Mouse (Mus musculus) heart, postnatal 36 days (tissue): Measurements from ENCODE around the gene Ranbp1. TPM values are rescaled to one million over a fixed set of nuclear protein-coding genes. Genes with fewer than 3 reads are reported as not detected.
"Not testable (repeated sequence)": the region's sequence is repeated elsewhere in the genome, so short reads cannot be mapped to it uniquely, and the experiment has no call there.

Experiments used
- DNase-seq, 2 experiments: peaks; one replicate each; pipeline ENCODE4 v3.0.0; 2021 to 2022
- intact Hi-C: fragments of 180-260 bp; cut with DNase I; formaldehyde crosslinking; loops from one replicate; pipeline ENCODE4 v1.15.1; 2025
- microRNA-seq, 2 experiments: library from miRNA; unstranded; fragments of <30 nt; microRNA quantifications; one replicate each; pipeline ENCODE4 v1.2.0; 2021; ENCODE audit warnings: borderline number of aligned reads in 2 of 2
- total RNA-seq, 2 experiments: library from RNA; stranded (reverse); gene quantifications; 2 replicates each; pipeline ENCODE4 v1.2.3; 2021

Ranbp1 gene
- total RNA-seq, 2 experiments from 2014 or later: 34.5 to 42.1 TPM

GRCm38 (mm10) chr16:18210701-18211416 is 37.7 kb downstream of the Ranbp1 start:
- DNase-seq: peak; percentile 55 to 63
- intact Hi-C loops: loop anchor here (1.0 to 2.0 kb wide), 3 partner anchors 84 to 159 kb away; partner anchors contain the start of genes Dgcr6 and Rtn4r

- intact Hi-C loops: no loop called here
- DNase-seq: no peak
Measured at GRCm38 (mm10) chr16:18203430-18204091, 45.0 kb downstream of the Ranbp1 start.

GRCm38 (mm10) chr16:18202061-18202460 is 46.5 kb downstream of the Ranbp1 start:
- no peak for DNase-seq
- intact Hi-C loops: no loop called here

GRCm38 (mm10) chr16:18201620-18202019 is 46.9 kb downstream of the Ranbp1 start:
- no peak for DNase-seq
- intact Hi-C loops: no loop called here

- no peak for DNase-seq
- intact Hi-C loops: no loop called here
Measured at GRCm38 (mm10) chr16:18200062-18200461, 48.5 kb downstream of the Ranbp1 start.

- DNase-seq: no peak
- intact Hi-C loops: no loop called here
Measured at GRCm38 (mm10) chr16:18198365-18199098, 50.0 kb downstream of the Ranbp1 start.

GRCm38 (mm10) chr16:18197881-18198280 is 50.7 kb downstream of the Ranbp1 start:
- intact Hi-C loops: no loop called here
- no peak for DNase-seq

- DNase-seq, intact Hi-C loops: not testable (repeated sequence)
Measured at GRCm38 (mm10) chr16:18195561-18195960, 53.0 kb downstream of the Ranbp1 start.

GRCm38 (mm10) chr16:18195068-18195467 is 53.5 kb downstream of the Ranbp1 start:
- intact Hi-C loops: no loop called here
- DNase-seq: no peak

GRCm38 (mm10) chr16:18194208-18194985 is 54.1 kb downstream of the Ranbp1 start:
- DNase-seq: no peak
- intact Hi-C loops: no loop called here

- intact Hi-C loops: no loop called here
- DNase-seq: no peak
Measured at GRCm38 (mm10) chr16:18191006-18191405, 57.5 kb downstream of the Ranbp1 start.

Small RNA genes lying within 50 kb of the gene (microRNA-seq; reads per million reads assigned to microRNA genes)
- 0 reads per million in 2 experiments for gene Gm24572
- 215 to 280 reads per million in 2 experiments for gene Mir1306

Other genes with a start within 250 kb of the Ranbp1 start
- 10 to 100 TPM; 43.2 to 44.0 TPM for gene Dgcr6, start 195.9 kb downstream of the Ranbp1 start, total RNA-seq
- 10 to 100 TPM; 23.6 to 28.4 TPM for gene Prodh, start 158.5 kb downstream of the Ranbp1 start, total RNA-seq
- gene Rtn4r, start 121.1 kb downstream of the Ranbp1 start, total RNA-seq: 1 to 10 TPM; 2.1 to 6.0 TPM
- gene Ccdc188, start 30.9 kb downstream of the Ranbp1 start, total RNA-seq: not detected
- 10 to 100 TPM; 19.7 to 21.5 TPM for gene Zdhhc8, start 13.6 kb downstream of the Ranbp1 start, total RNA-seq
- gene Trmt2a, start 53 bp downstream of the Ranbp1 start, total RNA-seq: 10 to 100 TPM; 16.1 to 19.8 TPM
- not detected for gene Gm49776, start 9.6 kb upstream of the Ranbp1 start, total RNA-seq
- 10 to 100 TPM; 12.7 to 14.6 TPM for gene Dgcr8, start 40.5 kb upstream of the Ranbp1 start, total RNA-seq
- 100 to 1,000 TPM; 152 to 177 TPM for gene Tango2, start 99.4 kb upstream of the Ranbp1 start, total RNA-seq
- 10 to 100 TPM; 21.1 to 25.6 TPM for gene Arvcf, start 99.5 kb upstream of the Ranbp1 start, total RNA-seq
- 10 to 100 TPM; 41.0 to 42.8 TPM for gene Txnrd2, start 177.7 kb upstream of the Ranbp1 start, total RNA-seq
- gene Comt, start 178.1 kb upstream of the Ranbp1 start, total RNA-seq: 100 to 1,000 TPM; 130 to 150 TPM
- 1 to 10 TPM; 5.2 to 5.4 TPM for gene Gnb1l, start 250.0 kb upstream of the Ranbp1 start, total RNA-seq